Mouse (Mus musculus): ENCODE measurements around the gene H2-DMb1. TPM values are rescaled to one million over a fixed set of nuclear protein-coding genes. Genes with fewer than 3 reads are reported as not detected.

The H2-DMb1 gene
- total RNA-seq, 2 experiments from 2014 or later: 0.16 to 0.78 TPM

DNA sequence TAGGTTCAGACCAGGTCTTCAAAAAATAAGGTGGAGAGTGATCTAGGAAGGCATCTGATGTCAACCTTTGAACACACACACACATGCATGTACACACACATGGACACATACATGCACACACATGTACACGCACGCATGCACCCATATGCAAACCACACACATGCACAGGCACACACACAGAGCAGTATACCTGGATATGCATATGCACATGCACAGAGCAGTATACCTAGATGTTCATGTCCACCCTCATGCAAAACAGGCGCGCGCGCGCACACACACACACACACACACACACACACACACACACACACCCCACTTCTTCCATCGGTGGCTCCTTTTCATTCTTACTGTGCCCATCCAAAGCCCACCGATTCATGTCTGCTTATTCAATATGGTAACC lies 55.0 kb downstream of the H2-DMb1 start:
- DNase-seq (ENCODE audit: low spot score): no peak

DNA sequence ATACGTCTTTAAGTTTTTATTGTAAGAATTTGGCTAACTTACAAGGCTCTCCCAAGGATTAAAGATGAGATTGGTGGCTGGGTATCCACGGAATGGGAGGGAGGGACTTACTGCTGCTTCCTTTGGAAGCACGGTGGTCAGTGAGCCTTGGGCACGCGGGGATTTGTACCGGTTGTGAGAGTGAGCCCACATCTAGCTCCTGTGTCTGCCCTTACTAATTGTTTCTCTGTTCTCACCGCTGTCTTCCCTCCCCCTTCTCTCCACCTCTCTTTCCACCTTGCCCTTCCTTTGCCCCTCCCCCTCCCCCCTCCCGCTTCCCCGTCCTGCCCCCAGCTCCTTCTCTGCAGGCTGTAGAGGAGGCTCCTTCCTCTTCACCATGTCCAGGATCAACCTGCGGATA lies 55.5 kb downstream of the H2-DMb1 start:
- DNase-seq (ENCODE audit: low spot score): no peak

DNA sequence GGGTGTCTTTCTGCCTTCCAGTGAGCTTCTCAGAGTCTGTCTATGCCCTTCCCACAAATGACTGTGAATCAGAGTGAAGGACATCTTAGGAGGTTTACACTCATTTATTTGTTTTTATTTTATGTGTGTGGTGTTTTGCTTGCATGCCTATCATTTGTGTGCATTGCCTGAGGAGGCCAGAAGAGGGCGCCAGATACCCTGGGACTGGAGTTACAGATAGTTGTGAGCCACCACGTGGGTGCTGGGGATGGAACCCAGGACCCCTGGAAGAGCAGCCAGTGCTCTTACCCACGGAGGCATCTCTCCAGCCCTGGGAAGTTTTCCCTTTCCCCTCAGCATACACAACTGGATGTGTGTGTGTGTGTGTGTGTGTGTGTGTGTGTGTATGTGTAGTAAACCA lies 56.8 kb downstream of the H2-DMb1 start:
- DNase-seq (ENCODE audit: low spot score): no peak

Other genes starting within 250 kb of the H2-DMb1 start
- not detected for gene Platr17, start 247.9 kb upstream of the H2-DMb1 start, total RNA-seq (2021)
- 10 to 100 TPM; 12.0 to 13.7 TPM for gene Daxx, start 243.7 kb upstream of the H2-DMb1 start, total RNA-seq (2021)
- gene Tapbp, start 237.2 kb upstream of the H2-DMb1 start, total RNA-seq (2021): 10 to 100 TPM; 30.2 to 31.7 TPM
- gene Zbtb22, start 237.2 kb upstream of the H2-DMb1 start, total RNA-seq (2021): 10 to 100 TPM; 14.2 to 16.4 TPM
- gene Rgl2, start 223.5 kb upstream of the H2-DMb1 start, total RNA-seq (2021): 10 to 100 TPM; 26.4 to 31.9 TPM
- 10 to 100 TPM; 64.8 to 68.8 TPM for gene Pfdn6, start 212.7 kb upstream of the H2-DMb1 start, total RNA-seq (2021)
- 1 to 10 TPM; 8.7 to 8.8 TPM for gene Wdr46, start 212.4 kb upstream of the H2-DMb1 start, total RNA-seq (2021)
- gene B3galt4, start 201.6 kb upstream of the H2-DMb1 start, total RNA-seq (2021): 1 to 10 TPM; 1.5 to 1.7 TPM
- gene Vps52, start 197.3 kb upstream of the H2-DMb1 start, total RNA-seq (2021): 10 to 100 TPM; 29.6 to 33.5 TPM
- gene Rps18, start 197.1 kb upstream of the H2-DMb1 start, total RNA-seq (2021): 100 to 1,000 TPM; 367 to 381 TPM
- 10 to 100 TPM; 47.2 to 57.7 TPM for gene H2-K1, start 152.7 kb upstream of the H2-DMb1 start, total RNA-seq (2021)
- gene Ring1, start 128.4 kb upstream of the H2-DMb1 start, total RNA-seq (2021): 10 to 100 TPM; 12.5 to 13.5 TPM
- gene H2-Ke6, start 125.0 kb upstream of the H2-DMb1 start, total RNA-seq (2021): 10 to 100 TPM; 80.3 to 82.1 TPM
- 10 to 100 TPM; 41.0 to 50.2 TPM for gene Slc39a7, start 121.4 kb upstream of the H2-DMb1 start, total RNA-seq (2021)
- gene Rxrb, start 121.3 kb upstream of the H2-DMb1 start, total RNA-seq (2021): 10 to 100 TPM; 34.9 to 37.0 TPM
- gene Col11a2, start 113.6 kb upstream of the H2-DMb1 start, total RNA-seq (2021): 1 to 10 TPM; 2.9 TPM
- not detected for gene H2-Oa, start 60.7 kb upstream of the H2-DMb1 start, total RNA-seq (2021)
- gene H2-DMa, start 33.5 kb upstream of the H2-DMb1 start, total RNA-seq (2021): 1 to 10 TPM; 2.6 to 3.2 TPM
- gene Brd2, start 30.4 kb upstream of the H2-DMb1 start, total RNA-seq (2021): 10 to 100 TPM; 71.6 to 77.3 TPM
- gene H2-DMb2, start 9.8 kb upstream of the H2-DMb1 start, total RNA-seq (2021): under 1 TPM; 0.17 to 0.53 TPM
- 1 to 10 TPM in 1 of 2 experiments, under 1 TPM in 1; 0.98 to 3.6 TPM for gene Tap1, start 34.5 kb downstream of the H2-DMb1 start, total RNA-seq (2021)
- gene Psmb9, start 34.7 kb downstream of the H2-DMb1 start, total RNA-seq (2021): 1 to 10 TPM in 1 of 2 experiments, under 1 TPM in 1; 0.73 to 3.8 TPM
- gene Psmb8, start 44.6 kb downstream of the H2-DMb1 start, total RNA-seq (2021): 1 to 10 TPM; 3.2 to 6.7 TPM
- gene Tap2, start 50.5 kb downstream of the H2-DMb1 start, total RNA-seq (2021): 1 to 10 TPM; 4.1 to 6.6 TPM
- gene H2-Ob, start 85.8 kb downstream of the H2-DMb1 start, total RNA-seq (2021): under 1 TPM; 0.14 to 0.33 TPM
- gene H2-Ab1, start 104.6 kb downstream of the H2-DMb1 start, total RNA-seq (2021): 1 to 10 TPM; 3.0 to 4.8 TPM
- 1 to 10 TPM; 3.7 to 5.9 TPM for gene H2-Aa, start 134.8 kb downstream of the H2-DMb1 start, total RNA-seq (2021)
- 1 to 10 TPM; 3.9 to 5.6 TPM for gene H2-Eb1, start 152.8 kb downstream of the H2-DMb1 start, total RNA-seq (2021)
- not detected for gene H2-Eb2, start 172.6 kb downstream of the H2-DMb1 start, total RNA-seq (2021)
- gene Btnl2, start 201.8 kb downstream of the H2-DMb1 start, total RNA-seq (2021): under 1 TPM; 0.14 to 0.33 TPM
- gene Btnl1, start 224.1 kb downstream of the H2-DMb1 start, total RNA-seq (2021): not detected
- not detected for gene BC051142, start 245.7 kb downstream of the H2-DMb1 start, total RNA-seq (2021)

All from gastrocnemius, adult 18-20 months (tissue).